Mouse (Mus musculus) gastrocnemius, postnatal 14 days (tissue): ENCODE data around the gene Amd2. TPM values are rescaled to one million over a fixed set of nuclear protein-coding genes. Genes with fewer than 3 reads are reported as not detected.

Experiments used
- DNase-seq: peaks from one replicate; pipeline ENCODE4 v3.0.0; 2021; ENCODE audit warnings: mixed read lengths
- intact Hi-C: fragments of 180-260 bp; cut with DNase I; formaldehyde crosslinking; loops from one replicate; pipeline ENCODE4 v1.15.1; 2025; ENCODE audit warnings: low total_unique reads
- long read RNA-seq, 2 experiments: library from polyadenylated mRNA; stranded (forward); transcript quantifications; one replicate each; pipeline ENCODE4 v2.0.0; 2021
- total RNA-seq, 2 experiments: library from RNA; stranded (reverse); gene quantifications; 2 replicates each; pipeline ENCODE4 v1.2.3; 2021

The Amd2 gene
- 1 to 10 TPM; 7.5 to 8.2 TPM for total RNA-seq
- long read RNA-seq, experiment 1, transcript Amd2-201 (1 exons, 3,218 nt) = major isoform, 11 of 11 reads
- long read RNA-seq, experiment 1, partial matches to known transcripts = 0 of 11 reads
- long read RNA-seq, experiment 1, other reads (novel, unspliced or antisense) = 0 of 11 reads
- long read RNA-seq, experiment 2, transcript Amd2-201 (1 exons, 3,218 nt) = major isoform, 27 of 27 reads
- long read RNA-seq, experiment 2, partial matches to known transcripts = 0 of 27 reads
- long read RNA-seq, experiment 2, other reads (novel, unspliced or antisense) = 0 of 27 reads

DNA sequence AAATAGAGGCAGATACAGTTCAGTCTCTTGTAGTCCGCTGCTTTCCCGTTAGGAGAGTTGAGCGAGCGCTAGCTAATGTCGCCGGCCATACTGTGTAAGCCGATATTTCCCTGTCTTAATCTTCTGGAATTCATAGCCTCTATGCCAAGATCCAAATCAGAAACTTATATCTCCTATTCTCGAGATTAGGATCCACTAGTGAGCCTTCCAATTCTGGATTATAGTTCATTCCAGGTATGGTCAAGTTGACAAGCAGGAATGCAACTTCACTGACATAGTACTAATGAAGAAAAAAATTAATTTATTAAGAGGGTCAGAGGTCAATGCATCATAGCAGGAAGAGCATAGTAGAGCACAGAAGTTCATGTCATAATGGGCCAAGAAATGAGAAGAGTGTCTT lies at the start of gene Amd2:
Gene Amd2, minus strand, starts transcription at position 101 of the 400 bp plus-strand sequence.
- DNase-seq = no peak
- intact Hi-C loops = no loop called here

DNA sequence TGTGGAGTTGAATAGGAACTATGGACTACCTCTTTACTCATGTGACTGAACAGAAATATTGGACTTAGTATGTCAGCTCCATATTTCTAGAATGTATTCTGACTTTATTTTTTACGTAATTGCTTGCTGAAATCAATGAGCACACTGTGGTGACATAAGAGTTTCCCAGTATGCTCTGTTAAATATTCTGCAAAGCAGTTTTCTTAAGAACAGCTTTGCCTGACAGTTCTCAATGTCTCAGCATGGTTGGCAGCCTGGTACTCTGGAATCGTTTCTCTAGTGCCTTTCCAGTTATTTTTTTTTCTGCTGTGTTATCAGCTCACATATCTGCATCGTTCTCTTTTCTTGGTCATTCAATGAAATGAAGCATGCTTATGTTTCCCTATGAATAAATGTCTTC lies 49.6 kb upstream of the Amd2 start:
- no peak for DNase-seq
- intact Hi-C loops = no loop called here

DNA sequence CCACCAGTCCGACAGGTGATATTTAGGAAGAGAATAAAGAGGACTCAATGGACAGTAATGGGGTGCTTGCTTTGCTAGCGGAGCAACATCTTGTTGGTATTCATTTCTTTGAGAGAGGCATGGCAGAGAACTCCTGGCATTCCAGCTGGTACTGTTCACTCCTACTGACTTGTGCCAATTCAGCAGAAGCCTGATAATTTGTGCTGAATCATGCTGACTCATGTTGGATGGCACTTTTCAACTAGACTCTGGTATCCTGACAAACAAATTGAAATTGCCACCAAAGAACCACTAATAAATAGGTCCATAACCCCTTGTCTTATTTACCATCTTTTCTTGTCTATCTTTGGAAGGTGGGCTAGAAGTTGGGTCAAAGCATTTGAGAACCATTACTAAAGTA lies 25.9 kb upstream of the Amd2 start:
- intact Hi-C loops = no loop called here
- DNase-seq = no peak

DNA sequence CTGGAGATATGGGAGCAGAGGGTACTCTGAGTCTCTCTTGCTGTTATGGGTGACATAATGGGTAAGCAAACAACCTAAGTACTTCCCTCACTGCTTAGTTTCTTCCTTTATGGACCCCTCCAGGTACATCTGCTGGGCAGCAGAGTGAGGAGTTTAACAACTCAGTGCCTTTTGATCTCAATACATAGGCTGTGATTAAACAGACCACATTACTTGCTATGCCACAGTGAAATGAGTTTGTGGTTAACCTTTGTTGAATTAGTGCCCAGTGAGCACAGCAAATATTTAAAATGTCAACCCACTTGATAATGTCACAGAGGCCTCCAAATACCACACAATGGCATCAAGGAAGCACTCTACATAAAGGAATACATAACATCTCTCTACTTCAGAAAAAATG lies 2.6 kb upstream of the Amd2 start:
- intact Hi-C loops = no loop called here
- DNase-seq = no peak
